Mouse (Mus musculus) cortical plate, adult 2 months (tissue): Measurements from ENCODE around the gene Setd1a.

Experiments used
- CTCF ChIP-seq: fragments of 200-500 bp; IDR thresholded peaks from 2 replicates; pipeline ENCODE4 v1.5.1; 2011; ENCODE audit warnings: mild to moderate bottlenecking, control low read depth, low read length; ENCODE audit not compliant: insufficient read depth; ENCODE audit errors: extremely low read depth
- POLR2A ChIP-seq: fragments of 200-500 bp; IDR thresholded peaks from 2 replicates; pipeline ENCODE4 v1.6.1; 2011; ENCODE audit warnings: mild to moderate bottlenecking, low read length, control low read depth; ENCODE audit not compliant: insufficient read depth; ENCODE audit errors: extremely low read depth

DNA sequence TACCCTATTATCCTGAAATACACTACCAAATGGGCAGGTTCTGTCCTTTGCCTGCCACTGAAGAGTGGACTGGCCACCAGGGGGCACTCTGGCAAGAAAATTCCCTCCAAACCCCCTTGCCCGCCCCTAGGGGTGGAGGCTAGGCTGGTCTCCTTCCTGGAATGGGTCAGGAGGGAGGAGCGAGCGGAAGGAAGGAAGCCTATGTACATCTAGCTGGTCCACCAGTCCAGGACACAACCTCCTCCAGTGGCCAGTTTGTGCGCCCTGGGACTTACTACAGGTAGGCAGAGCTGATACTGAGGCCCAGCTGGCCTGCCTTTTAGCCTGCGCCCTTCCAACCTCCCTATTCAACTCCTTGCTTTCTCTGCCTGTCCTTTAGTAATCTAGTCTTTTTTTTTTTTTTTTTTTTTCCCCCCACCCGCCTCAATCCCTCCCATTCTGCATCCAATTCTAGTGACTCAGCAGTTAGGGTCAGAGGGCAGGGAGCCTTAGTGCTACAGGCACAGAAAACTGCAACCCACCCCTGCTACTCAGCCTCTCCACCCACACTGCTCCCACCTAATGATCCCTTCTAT is 24.1 kb downstream of the Setd1a start, which contains the start of gene Hsd3b7:
- TF ChIP-seq CTCF (peak; percentile 75), POLR2A (peak; percentile 67)
